Mouse (Mus musculus) cerebellum, postnatal 14 days (tissue): ENCODE measurements around the gene Rbms2.
"Not testable (repeated sequence)": the region's sequence is repeated elsewhere in the genome, so short reads cannot be mapped to it uniquely, and the experiment has no call there.

Source experiments
- DNase-seq, 2 experiments: peaks; one replicate each; pipeline ENCODE4 v3.0.0; 2021; ENCODE audit warnings: mixed read lengths in 2 of 2

Gene Rbms2

DNA sequence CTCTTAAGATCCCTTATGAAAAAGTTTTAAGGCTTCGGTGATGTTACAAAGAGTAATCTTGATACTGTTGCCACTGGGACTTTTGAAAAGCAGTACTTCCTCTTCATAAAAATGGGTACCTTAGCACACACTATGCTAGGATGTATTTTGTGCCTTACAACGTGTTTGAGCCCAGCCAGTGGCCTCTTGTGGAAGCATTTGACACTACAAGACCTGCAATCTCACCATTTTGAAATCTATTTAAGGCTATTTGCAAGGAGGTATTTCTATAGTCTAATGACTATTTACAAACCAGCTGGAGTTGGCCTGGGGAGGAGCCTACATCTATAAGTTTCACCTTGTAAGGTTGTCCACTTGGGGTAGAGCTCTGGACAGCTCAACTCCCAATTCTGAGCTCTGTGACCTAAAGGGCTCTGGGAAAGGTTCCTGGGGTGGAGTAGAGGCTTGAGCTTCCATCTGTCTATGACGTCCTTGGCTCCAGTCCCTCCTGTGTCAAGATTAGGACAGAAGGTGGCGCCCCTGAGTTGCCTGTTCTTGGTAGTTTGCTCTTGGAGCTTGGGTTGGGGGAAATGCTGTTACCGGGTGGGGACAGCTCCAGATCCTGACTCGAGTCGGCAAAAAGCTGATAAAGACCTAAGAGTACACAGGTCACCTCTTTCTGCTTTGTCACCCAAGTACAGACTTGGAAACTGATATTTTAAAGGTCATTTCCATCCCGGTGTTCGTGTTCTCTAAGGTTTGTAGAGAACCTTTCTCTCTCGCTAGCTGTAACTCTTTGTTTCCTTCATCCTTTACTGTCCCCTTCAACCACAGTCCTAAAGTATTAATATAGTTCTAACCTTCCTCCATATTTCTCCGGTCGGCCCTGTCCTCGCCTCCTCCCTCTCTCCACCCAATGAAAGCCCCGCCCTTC lies 89.2 kb downstream of the Rbms2 start:
- DNase-seq, result peak; percentile 95 to 96

DNA sequence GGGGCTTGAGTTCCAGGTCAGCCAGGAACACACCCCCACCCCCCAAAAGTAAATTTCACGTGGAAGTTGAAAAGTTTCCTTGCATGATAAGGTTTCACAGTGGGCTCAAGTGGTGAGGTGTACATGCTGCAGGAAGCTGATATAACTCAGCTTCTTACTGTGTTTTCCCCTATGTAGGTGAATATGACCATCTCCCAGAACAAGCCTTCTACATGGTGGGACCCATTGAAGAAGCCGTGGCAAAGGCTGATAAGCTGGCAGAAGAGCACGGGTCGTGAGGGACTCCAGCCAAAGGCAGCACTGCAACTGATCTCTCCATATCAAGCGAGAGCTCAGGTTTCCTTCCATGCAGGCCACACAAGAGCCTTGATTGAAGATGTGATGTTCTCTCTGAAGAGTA lies 90.3 kb downstream of the Rbms2 start:
- peak in 1 of 2 experiments; percentile 22 for DNase-seq

DNA sequence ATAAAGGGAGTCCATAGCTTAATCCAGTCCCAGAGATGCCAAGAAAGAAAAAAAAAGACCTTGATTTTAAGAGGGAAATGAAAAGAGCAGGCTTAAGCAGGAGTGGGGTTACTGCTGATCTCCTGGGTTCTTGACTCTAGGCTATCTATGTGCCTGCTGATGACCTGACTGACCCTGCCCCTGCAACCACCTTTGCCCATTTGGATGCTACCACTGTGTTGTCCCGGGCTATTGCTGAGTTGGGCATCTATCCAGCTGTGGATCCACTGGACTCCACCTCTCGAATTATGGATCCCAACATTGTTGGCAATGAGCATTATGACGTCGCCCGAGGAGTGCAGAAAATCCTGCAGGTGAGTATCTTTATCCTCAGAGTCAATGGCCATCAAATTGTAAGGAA lies 91.9 kb downstream of the Rbms2 start:
- DNase-seq, result no peak

DNA sequence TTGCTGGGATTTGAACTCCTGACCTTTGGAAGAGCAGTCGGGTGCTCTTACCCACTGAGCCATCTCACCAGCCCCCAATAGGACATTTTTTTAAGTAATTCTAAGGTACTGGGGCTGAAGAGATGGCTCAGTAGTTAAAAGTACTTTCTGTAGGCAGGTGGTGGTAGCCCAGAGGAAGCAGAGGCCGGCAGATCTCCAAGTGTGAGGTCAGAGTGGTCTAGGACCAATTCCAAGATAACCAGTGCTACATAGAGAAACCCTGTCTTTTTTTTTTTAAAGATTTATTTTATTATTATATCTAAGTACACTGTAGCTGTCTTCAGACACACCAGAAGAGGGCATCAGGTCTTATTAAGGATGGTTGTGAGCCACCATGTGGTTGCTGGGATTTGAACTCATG lies 92.9 kb downstream of the Rbms2 start:
- DNase-seq, result not testable (repeated sequence)

GRCm38 (mm10) chr10:128086391-128086790 lies 93.7 kb downstream of the Rbms2 start:
- peak; percentile 48 to 71 for DNase-seq

GRCm38 (mm10) chr10:128084160-128084559 lies 95.9 kb downstream of the Rbms2 start:
- peak in 1 of 2 experiments; percentile 20 for DNase-seq

- DNase-seq, result peak; percentile 58 to 64
Observed at GRCm38 (mm10) chr10:128083688-128084087, 96.4 kb downstream of the Rbms2 start.

GRCm38 (mm10) chr10:128082880-128083421 lies 97.1 kb downstream of the Rbms2 start, which contains the start of gene Atp5b:
Atp5b (plus strand) TSS chr10:128083273.
- peak; percentile 99 to 100 for DNase-seq

DNA sequence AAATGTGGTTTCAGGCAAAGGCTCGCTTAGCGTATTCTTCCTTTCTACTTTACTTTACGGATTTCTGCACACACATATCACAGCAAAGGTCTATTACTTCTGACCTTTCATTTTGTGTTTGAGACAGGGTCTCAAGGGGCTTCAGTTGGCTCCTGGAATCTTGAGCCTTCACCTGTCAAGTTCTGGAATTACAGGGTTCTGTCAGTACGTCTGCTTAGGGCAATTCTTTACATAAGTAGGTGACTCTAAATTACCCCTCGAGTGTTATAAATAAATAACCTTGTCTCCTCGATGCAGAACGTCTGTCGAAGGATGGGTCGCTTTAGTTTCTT lies 97.7 kb downstream of the Rbms2 start:
- DNase-seq, result no peak

DNA sequence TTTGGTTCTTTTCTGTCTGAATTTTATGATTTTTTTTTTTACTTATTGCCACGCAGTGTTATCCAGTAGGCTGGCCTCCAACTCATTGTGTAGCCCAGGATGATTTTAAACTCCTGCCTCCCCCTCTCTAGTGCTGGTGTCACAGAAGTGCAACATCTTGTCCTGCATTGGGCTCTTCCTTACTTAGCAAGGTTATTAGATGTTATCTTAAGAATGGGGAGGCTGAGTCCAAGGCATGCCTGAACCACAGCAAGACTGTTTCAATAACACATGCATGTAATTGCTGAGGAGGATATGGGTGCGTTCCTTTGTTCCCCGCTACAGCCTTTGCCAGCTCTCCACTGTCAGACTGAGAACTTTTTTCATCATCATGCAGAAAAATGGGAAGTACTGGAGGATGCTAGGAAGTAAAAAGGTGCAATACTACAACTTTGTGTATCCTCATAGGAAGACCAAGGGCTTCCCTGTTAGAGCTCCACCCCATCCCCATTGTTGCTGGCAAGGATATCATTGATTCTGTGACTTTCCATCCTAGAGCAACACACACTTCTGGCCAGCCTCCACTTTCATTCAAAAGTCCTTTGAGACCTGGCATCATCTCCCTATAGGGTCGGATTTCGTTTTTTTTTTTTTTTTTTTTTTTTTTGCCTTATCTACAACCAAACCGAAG lies 98.2 kb downstream of the Rbms2 start:
- DNase-seq, result peak; percentile 32 to 41
